Mouse (Mus musculus) adrenal gland, adult 2 months (tissue): Measurements from ENCODE around the gene Wnt7a. TPM values are rescaled to one million over a fixed set of nuclear protein-coding genes. Genes with fewer than 3 reads are reported as not detected.
A peak's percentile ranks its signal among the peaks of the same experiment; 100 is the strongest.

Source experiments
- DNase-seq: peaks from one replicate; pipeline ENCODE4 v3.0.0; 2021
- long read RNA-seq: library from polyadenylated mRNA; stranded (forward); transcript quantifications from one replicate; pipeline ENCODE4 v2.0.0, GENCODE M21; 2021
- polyA plus RNA-seq: library from polyadenylated mRNA; depleted of rRNA; stranded (reverse); fragments of >200 nt; gene quantifications from 2 replicates; pipeline ENCODE4 v1.2.3, GENCODE M21; 2012; rRNA removed
- total RNA-seq, 2 experiments: library from RNA; stranded (reverse); gene quantifications; 2 replicates each; pipeline ENCODE4 v1.2.3; 2021

Gene Wnt7a
- not detected for total RNA-seq
- polyA plus RNA-seq, result not detected in 2 replicates
- long read RNA-seq, result 0 reads

DNA sequence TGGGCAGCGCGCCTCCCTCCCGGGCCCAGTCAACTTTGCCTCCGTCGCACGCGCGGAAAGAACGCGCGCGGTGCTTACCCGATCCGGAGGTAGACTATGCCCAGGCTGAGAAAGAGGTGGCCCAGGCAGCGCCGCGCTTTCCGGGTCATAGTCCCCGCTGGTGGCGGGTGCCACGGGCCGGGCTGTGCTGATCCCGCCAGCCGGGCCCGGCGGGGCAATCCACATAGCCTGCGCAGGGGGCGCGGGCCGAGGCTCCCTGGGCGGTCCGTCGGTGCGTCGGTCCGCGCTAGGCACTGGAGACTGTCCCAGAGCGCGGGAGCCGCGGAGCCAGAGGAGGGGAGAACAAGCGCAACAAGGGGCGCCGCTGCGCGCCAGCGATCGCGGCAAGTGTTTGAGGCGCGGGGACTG, at the start of gene Wnt7a:
Gene Wnt7a (minus strand): TSS at position 403 of the 408 bp plus-strand sequence.
- peak; percentile 24 for DNase-seq

DNA sequence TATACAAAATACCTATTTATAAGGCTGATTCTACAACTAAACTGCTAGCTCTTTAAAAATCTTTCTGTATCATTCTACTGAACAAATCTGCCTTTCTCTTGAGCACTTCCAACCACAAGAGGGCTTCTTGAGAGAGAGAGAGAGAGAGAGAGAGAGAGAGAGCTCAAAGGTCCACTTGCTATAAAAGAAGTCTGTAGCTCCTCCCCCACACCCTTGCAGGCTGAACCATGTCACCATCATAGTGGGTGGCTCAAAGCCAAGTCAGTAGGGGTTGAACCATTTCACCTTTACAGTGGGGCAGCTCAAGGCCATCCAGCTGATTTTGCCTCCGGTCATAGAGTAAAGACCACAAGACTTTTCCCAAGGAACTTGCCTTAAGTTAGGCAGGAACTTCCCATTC, 48.3 kb upstream of the Wnt7a start:
- no peak for DNase-seq

DNA sequence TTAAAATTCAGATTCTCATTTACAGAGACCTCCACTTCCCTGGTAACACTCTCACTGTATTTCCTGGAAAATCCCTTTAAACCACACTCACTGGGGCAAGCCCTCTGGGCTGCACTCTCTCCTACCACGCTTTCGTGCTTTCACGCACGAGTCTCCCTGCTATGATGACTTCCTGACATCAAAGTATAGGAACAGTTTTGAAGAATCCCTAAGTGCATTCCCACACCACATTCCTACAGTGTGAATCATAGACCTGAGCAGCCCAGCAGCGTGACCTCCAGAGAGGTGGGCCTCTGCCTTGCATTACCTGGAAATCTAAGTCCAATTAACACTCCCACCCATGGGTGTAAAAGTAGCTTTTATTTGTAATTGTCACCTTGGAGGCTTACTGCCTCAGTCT, 43.4 kb upstream of the Wnt7a start:
- DNase-seq, result no peak

DNA sequence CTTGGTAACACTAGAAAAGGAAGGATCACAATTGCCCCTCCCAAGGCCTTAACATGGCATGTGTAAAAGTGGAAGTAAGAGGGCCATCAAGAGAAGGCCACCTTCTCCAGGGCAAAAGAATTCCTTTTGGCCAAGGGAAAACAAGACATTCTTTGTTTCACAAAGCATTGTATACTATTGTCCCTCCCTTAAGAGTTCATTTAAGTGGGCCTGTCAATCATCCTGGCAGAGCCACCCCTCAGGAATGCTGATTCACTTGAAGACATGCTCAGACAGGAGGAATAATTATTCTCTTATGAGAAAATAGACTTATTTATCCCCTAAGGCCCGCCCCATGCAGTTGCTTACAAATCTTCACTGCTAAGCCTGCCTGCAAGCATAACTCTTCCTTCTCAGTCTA, 40.9 kb upstream of the Wnt7a start:
- DNase-seq, result no peak

DNA sequence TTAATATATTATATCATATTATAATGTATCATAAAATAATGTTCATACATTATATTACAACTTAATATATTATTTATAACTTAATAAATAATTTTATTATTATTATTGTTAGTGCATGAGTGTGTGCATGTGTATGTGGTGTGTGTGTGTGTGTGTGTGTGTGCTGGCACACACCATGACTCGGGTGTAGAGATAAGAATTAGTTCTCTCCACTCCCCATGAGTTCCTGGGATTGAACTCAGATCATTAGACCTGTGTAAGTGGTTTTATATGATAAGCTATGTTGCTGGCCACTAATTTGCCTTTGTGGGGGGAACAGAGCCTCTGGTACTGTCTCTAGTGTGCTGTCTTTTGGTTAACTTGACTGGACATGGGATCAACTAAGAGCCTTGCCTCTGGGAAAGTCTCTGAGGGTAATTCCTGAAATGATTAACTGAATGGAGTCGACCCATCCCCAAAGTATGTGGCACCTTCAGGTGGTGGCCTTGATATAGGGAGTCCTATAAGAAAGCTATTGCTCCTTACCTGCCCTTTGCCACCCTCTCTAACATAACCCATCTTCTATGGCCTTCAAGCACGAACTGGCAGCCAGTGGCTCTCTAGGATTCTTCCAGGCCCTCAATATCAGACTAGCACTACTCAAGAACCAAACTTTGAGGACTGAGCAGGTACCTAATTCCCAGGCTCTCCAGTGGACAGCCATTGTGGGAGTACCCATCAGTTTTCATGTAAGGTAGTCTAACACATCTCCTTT, 38.5 kb upstream of the Wnt7a start:
- DNase-seq, result no peak

DNA sequence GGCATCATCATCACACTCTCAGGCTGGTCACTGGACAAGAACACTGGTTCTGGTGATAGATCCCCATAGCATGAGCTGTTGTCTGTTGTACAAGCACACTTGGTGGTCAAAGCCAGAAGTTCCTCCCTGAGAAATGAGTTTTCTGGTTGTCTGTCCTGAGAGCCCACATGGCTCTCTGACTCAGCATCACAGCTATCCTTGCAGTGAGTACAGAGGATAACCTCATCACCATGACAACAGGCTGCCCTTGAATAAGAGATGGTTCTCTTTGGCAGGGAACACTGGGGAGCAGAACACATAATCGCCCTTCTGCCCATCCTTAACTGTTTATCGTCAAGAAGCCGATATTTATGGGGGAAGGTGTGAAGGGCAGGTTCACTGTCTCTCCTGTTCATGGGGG, 34.2 kb upstream of the Wnt7a start:
- no peak for DNase-seq

DNA sequence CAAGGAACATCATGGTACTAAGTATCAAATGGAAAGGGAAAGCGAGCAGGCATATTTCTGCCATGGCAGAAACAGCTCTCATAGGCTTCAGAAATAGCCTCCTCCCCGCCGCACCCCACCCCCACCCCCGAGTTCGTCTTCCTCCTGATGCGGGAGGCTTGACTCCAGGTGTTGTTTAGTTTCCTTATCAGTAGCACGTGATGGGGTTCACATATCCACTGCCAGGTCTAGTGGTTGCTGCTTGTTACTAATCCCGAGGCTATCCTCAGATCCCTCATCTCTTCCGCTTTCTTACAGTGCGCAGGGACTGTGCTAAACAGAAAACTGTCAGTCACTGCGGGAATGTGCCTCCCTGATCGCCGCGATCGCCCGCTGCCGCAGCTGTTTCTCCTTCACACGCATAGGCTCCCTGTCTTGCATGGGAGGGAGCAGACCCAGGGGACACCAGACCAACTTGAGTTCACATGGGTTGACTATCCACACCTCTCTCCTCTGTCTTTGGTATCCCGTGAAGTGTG, 30.0 kb upstream of the Wnt7a start:
- no peak for DNase-seq

DNA sequence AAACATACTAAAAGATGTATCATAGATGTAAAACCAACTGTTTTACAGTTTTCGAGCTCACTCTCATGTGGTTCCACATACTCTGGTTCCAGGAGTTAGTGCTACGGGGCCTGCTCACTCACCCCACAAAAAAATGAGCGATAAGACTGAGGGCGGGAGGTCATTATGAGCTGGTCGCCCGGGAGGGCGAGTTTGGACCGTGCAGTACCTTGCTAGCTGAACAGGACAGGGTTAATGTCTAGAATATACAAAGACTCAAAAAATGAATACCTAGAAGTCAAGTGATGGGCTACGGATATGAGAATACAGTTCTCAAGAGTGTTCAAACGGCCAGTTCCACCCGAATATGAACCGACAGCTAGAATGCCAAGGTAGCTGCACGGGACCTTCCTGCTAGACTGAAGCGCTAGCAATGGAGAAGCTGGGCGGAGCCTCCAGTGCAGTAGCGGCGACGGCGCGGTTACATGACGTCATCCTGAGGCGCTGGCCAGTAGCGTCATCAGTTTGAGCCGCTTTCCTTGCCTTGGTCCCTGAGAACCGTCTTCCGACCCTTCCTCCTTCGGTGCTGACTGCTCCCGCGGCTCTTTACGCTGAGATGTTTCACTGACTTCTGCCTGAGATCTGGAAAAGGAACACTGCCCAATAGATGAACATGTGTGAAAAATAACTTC, 29.4 kb upstream of the Wnt7a start:
- DNase-seq, result peak; percentile 95

DNA sequence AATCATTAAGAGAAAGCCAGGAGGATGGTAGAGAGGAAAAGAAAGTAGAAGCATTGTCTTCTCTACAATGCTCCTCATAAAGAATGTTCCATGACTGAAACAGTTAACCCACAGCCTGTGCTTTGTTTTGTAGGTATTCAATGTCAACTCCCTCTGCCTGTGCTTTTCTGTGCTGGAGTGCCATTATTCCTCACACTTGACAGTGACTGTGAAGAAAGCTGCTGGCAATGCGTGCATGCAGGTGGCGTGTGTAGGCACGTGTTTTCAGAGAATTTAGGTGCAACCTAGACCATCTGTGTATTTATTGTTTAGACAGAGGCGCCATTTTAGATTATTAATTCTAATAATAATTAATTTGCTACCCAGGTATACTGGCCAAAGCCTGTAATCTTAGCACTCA, 13.0 kb upstream of the Wnt7a start:
- no peak for DNase-seq

DNA sequence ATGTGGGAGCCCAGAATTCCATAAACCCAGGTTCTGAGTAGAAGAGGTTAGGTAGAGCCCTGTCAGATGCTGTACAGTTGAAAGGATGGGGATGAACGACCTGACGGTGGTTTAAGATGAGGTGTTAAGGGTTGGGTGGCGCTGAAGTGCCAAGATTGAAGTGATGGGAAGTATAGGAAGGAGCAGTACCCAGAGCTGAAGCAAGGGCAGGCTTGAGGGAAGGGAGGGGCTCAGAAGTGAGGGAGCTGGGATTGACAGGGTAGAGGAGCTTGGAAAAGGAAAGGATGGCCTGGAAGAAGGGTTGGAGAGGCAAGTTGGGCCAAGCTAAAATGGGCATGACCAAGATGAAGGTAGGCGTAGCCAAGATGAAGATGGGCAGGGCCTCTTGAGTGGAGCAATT, 10.5 kb upstream of the Wnt7a start:
- DNase-seq, result no peak

DNA sequence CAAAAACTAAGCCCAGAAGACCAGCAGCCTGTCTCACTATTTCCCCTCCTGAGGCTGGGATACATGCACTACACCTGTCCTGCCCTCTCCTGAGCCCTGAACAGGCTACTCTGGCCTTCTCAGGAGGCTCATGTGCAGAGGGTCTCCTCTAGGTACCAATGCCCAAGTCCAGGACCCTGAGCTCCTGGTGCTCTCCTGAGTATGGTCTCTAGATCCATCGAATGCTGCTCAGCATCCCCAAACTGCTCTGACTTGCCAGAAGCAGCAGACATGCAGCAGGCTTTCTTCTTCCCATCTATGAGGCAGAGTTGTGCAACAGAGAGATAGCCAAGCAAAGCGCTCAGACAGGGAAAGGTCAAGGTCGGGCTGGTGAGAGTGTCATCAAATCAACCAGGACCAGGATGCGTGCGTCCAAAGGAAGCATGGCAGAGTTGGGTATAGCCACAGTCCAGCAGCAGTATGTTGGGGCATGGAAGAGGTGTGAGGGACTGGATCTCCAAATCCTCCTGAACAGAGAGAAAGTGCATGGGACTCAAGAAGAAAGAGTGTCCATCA, 6.2 kb upstream of the Wnt7a start:
- DNase-seq, result peak; percentile 31

DNA sequence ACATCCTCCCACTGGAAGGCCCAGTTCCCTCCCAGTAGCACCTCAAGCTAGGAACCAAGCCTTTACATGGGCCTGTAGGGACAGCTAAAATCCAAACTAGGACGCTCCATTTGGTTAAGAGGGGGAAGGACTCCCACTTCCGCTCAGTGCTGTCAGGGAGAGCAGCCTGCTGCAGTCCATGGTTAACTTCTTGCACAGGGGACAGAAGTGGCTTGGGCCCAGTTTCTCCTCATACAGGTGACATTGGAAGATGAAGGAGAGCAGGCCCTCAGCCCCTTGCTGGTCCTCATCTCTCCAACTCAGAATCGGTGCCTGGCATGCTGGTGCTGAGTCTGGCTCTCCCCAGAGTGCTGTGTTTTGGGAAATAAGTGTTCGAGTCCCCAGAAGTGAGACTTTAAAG, 5.0 kb upstream of the Wnt7a start:
- no peak for DNase-seq

DNA sequence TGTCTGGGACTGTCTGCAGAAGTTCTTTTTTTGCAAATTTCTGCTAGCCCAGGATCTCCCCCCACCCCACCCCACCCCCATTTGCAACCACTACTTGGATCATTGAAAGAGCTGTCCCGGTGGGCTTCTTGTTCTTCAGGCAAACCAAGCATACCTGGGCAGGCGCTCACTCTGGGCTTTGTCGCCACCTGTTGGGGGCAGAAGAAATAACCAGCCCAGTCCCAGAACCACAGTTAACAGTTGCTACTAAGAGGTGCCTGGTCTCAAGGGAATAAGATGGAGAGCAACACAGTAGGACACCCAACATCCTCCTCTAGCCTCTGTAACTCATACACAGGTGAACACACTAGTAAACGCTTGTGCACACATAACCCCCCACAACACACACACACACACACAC, 3.7 kb upstream of the Wnt7a start:
- DNase-seq, result peak; percentile 24

DNA sequence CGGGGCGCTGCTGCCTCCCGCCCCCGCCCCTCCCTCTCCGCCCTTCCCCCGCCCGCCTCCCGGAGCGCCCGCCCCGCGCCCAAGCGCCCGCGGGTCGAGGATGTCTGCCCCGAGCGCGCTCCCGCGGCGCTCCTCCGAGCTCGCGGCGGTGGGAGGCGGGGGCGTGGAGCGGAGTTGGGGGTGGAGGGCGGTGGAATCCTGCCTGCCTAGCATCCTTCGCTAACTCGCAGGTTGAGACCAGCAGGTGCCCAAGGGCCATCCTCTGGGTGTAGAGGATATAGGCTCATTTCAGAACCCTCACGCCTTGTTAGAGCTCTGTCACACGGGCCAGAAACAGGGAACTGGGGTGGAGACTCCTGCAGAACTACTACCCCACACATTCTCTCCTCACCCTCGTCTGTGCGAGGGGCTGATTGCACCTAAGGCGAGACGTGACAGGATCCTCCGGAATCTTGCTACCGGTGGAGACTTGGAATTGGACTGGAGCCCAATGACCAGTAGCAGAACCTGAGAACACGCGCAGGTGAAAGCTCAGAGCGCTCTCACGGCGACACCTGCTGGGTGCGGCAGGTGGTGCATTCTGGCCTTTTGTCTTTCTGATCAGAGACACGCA, 312 bp upstream of the Wnt7a start:
- DNase-seq, result peak; percentile 72

DNA sequence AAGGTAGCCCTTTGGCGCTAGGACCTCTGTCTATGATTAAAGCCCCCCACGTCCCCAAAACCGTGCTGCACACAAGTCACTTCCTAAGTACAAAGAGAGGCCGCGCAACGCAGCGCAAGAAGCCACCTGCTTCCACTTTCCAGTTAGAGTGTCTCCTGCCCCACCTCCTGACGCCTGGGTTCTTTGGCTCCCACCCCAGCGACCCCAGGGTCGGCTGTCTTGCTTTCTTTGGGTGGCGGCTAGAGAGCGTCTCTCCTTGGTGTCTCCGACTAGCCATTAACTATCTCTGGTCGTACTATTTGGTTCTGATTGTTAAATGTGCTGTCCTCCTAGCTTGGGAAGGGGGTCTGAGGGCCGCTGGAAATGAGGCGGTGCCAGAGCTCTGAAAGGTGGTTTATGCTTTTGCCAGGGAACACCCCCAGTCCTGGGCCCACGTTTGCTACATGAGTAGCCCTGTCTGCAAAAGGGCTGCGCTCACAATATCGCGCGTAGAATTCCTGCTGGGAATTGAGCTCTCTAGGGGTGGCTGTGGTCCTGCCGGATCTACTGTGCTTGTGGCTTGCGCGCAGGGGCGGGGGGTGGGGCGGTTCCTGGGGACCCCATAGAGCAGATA, 889 bp downstream of the Wnt7a start:
- no peak for DNase-seq

DNA sequence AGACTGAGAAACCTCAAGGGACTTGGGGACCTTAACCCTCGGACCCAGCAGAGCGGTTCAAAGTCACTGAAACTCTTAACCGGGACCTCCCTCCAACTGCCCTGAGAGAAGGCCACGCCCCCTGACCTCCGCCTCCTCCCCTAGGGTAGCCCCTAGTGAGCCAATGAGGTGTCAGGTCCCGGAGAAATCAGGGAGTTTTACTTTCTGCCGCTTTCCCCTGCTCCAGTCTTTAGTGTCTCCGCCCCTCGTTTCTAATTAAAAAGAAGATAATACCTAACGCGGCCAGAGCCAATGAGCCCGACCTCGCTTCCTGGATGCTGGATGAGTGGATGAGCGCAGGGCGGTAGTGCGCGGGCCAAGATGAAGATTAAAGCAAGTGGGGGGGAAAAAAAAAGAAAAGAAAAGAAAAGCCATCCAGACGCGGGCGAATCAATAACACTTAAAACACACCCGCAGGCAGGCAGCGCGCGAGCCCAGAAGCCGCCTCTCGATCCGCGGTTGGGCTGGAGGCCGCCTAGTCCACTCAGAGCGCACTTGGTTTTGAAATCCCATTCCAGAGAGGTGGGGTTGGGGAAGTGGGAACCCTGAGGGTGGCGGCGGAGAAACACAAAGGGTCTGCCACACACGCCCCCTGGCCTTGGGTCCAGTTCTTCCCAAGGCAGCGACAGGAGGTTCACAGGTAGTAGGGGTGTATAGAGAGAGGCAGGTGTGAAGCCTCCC, 1.6 kb downstream of the Wnt7a start:
- peak; percentile 3 for DNase-seq

DNA sequence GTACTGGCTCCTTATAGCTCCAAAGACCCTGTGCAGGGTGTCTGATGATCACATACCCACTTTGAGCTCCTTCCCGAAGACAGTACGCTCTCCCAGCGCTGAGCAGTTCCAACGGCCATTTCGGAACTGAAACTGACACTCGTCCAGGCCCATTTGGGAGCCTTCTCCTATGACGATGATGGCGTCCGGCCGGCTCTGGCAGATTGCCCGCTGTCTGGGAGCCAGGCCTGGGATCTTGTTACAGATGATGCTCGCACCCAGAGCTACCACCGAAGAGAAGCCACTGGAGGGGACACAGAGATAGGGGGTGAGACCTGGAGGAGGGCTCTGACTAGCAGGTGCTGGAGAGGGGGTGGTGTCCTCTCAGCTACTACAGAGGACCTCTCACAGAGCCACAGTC, 2.5 kb downstream of the Wnt7a start:
- no peak for DNase-seq

DNA sequence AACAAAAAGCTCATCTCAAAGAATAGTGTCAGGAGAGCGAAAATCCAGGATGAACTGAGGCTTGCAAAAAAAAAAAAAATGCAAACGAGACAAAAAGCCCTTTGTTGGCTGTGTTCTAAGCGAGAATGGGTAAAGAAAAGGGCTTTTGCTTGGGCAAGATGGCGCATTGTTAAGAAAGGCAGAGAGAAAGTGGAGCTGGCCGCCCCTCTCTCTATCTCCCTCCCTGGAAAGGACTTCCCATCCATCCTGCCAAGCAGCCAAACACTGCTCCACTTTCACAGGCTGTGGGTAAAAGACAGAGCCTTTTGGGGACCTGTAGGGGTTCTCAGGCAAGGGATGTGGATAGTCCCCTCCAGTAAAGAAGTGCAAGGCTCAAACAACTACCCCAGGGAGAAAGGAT, 9.6 kb downstream of the Wnt7a start:
- no peak for DNase-seq

DNA sequence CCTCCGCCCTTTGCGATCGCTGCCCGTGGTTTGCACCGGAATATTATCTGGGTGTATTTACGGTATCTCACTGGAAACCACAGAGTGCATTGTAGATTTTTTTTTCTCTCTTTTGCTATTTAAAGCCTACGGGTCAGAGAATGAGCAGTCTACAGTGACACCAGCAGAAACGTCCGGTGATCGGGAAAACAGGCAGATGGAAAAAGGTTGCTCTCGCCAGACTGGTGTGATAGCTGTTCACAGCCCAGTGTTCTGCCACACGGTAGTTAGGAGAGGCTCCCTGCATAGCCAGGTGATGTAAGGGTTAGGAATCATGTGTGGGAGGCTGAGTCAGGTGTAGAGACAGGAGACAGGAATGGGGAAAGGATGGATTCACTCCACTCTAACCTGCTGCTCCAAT, 10.6 kb downstream of the Wnt7a start:
- DNase-seq, result no peak

DNA sequence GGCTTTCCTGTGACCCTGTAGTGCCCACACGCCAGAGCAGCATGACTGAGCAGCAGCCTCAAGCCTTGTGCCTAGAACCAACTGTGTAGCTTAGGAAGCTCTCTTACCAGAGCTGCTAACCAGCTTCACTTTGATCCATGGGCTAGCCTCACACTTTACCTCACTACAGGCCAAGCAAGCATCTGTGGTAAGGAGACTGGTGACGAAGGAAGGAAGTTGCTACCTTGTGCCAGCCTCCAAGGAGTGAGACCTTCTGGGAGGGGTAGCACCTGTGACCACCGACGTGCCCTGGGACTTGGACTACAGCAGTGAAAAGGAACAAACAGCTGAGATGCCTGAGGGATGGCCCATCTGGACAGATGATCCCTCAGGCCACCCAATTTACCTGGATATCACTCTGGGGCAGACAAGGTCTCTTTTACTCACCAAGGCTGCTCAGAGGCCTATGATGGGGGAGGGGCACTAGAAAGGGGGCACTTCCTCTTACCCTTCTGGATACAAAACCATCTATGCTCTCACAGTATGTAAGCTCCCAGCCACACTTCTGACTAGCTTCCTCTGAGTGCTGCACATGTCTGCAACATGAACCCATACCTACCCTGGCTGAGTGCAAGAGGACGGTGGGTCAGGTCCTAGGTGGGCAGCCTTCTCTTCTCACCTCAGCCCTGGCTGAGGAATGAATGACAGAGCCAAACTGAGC, 18.5 kb downstream of the Wnt7a start:
- DNase-seq, result no peak

DNA sequence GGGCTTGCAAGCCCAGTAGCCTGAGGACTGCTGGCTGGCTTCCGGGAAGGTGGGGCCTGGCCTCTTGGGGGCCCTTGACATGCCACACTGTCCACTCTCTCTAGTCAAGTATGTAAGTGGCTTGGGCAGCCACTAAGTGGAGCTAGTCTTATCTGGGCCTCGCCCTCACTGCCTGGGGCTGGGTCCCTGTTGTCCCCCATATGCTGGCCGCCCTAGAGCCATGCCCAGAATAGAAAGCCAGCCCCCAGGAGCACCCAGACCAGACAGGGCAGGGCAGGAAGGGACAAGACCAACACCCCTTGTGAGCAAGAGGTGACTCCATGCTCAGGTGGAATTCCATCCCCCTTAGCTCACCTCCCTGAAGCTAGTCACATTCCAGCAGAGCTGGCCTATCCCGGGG, 22.0 kb downstream of the Wnt7a start:
- DNase-seq, result no peak
